Mouse (Mus musculus): ENCODE results near the gene Zfp329. TPM values are rescaled to one million over a fixed set of nuclear protein-coding genes. Genes with fewer than 3 reads are reported as not detected.

Gene Zfp329
- polyA plus RNA-seq, 1 experiment: 3.0 TPM

DNA sequence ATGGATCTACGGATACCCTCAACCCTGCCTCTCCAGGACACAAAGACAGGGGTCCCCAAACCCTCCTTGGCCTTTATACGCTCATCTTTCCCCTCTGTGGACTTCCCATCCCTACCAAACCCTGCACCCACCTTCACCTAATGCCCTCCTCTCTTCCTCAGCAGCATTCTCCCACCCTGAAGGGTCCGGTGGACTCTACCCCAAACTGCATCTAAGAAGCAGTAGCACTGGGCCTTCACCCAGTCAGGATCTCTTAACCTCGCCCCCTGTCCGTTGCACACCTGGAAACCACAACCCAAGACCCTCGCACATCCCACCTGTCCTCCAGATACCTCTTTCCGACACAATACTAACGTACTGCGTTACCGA lies 38.9 kb downstream of the Zfp329 start:
- Histone ChIP-seq H3K4me1 (ENCODE audit: control insufficient read depth, insufficient read depth, low read length) (peaks cover 10% of the 10 kb centered on the region), H3K27me3 (ENCODE audit: control insufficient read depth, insufficient read depth, low read length) (no peaks in the 10 kb centered on the region), H3K27ac (ENCODE audit: control insufficient read depth, insufficient read depth, low read depth, low read length) (no peak overlapping the region; the same call in 1 of the 2 replicates), H3K36me3 (ENCODE audit: control insufficient read depth, insufficient read depth, low read length) (no peaks in the 10 kb centered on the region), H3K4me3 (ENCODE audit: control insufficient read depth, low read depth, low read length) (peak overlapping the region; percentile 89)
- TF ChIP-seq CTCF (IDR thresholded peaks at IDR 0.05; ENCODE audit: control insufficient read depth, insufficient read depth, insufficient replicate concordance, low read depth, low read length) (no peak), POLR2A (IDR thresholded peaks at IDR 0.05; ENCODE audit: control insufficient read depth, low read depth, low read length) (no peak)

DNA sequence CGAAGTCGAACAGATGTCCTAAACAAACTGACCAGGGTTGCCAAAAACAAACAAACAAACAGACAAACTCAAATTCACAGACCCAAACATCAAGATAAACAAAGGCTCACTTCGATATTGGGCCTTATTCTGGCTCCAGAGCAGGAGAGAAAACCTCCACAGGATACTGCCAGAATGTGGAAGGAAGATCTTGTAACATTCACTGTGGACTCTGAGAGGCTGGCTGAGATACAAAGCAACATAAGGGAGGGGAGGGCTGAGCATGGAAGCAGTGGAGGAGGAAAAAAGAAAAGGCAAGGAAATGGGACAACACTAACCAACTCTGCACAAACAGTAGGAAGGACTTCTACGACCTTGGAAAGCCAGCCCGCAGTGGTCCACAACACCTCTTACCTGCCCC lies 39.5 kb downstream of the Zfp329 start:
- TF ChIP-seq POLR2A (IDR thresholded peaks at IDR 0.05; ENCODE audit: control insufficient read depth, low read depth, low read length) (no peak), CTCF (IDR thresholded peaks at IDR 0.05; ENCODE audit: control insufficient read depth, insufficient read depth, insufficient replicate concordance, low read depth, low read length) (no peak)
- Histone ChIP-seq H3K4me3 (ENCODE audit: control insufficient read depth, low read depth, low read length) (peak overlapping the region; percentile 89), H3K36me3 (ENCODE audit: control insufficient read depth, insufficient read depth, low read length) (peaks cover 1% of the 10 kb centered on the region; the same call in 1 of the 2 replicates), H3K27me3 (ENCODE audit: control insufficient read depth, insufficient read depth, low read length) (no peaks in the 10 kb centered on the region), H3K27ac (ENCODE audit: control insufficient read depth, insufficient read depth, low read depth, low read length) (no peak overlapping the region), H3K4me1 (ENCODE audit: control insufficient read depth, insufficient read depth, low read length) (peaks cover 10% of the 10 kb centered on the region)

DNA sequence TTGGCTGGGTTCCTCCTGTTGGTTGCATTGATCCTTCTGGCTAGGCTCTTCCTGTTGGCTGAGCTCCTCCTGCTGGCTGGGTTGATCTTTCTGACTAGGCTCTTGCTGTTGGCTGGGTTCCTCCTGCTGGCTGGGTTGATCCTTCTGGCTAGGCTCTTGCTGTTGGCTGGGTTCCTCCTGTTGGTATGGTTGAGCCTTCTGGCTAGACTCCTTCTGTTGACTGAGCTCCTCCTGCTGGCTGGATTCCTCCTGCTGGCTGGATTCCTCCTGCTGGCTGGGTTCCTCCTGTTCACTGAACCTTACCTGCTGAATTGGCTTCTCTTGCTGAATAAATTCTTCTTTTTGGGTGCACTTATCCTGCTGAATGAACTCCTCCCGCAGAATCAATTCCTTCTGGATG lies 44.1 kb downstream of the Zfp329 start:
- Histone ChIP-seq H3K36me3 (ENCODE audit: control insufficient read depth, insufficient read depth, low read length) (peaks cover 3% of the 10 kb centered on the region; the same call in 1 of the 2 replicates), H3K27ac (ENCODE audit: control insufficient read depth, insufficient read depth, low read depth, low read length) (no peak overlapping the region), H3K4me1 (ENCODE audit: control insufficient read depth, insufficient read depth, low read length) (peaks cover 3% of the 10 kb centered on the region), H3K27me3 (ENCODE audit: control insufficient read depth, insufficient read depth, low read length) (no peaks in the 10 kb centered on the region), H3K4me3 (ENCODE audit: control insufficient read depth, low read depth, low read length) (no peak overlapping the region)
- no peak for TF ChIP-seq CTCF (IDR thresholded peaks at IDR 0.05; ENCODE audit: control insufficient read depth, insufficient read depth, insufficient replicate concordance, low read depth, low read length)
- TF ChIP-seq POLR2A (IDR thresholded peaks at IDR 0.05; ENCODE audit: control insufficient read depth, low read depth, low read length): no peak

DNA sequence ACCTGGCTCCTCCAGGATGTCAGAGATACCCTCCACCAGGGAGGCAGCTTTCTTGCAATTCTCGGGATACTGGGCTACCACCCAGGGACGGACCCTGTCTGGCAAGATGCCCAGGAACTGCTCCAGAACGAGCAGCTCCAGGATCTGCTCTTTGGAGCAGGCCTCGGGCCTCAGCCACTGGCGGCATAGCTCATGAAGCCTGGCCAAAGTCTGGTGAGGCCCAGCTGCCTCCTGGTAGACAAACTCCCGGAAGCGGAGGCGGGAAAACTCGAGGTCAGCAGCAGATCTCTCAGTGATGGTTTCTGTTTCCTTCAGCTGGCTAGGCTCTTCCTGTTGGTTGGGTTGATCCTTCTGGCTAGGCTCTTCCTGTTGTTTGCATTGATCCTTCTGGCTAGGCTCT lies 44.5 kb downstream of the Zfp329 start:
- Histone ChIP-seq H3K36me3 (ENCODE audit: control insufficient read depth, insufficient read depth, low read length) (peaks cover 3% of the 10 kb centered on the region; the same call in 1 of the 2 replicates), H3K27ac (ENCODE audit: control insufficient read depth, insufficient read depth, low read depth, low read length) (no peak overlapping the region), H3K27me3 (ENCODE audit: control insufficient read depth, insufficient read depth, low read length) (no peaks in the 10 kb centered on the region)

More for the DNA sequence above, 44.5 kb downstream of the Zfp329 start:
- peaks cover 2% of the 10 kb centered on the region; the same call in 1 of the 2 replicates for H3K4me1 ChIP-seq (ENCODE audit: control insufficient read depth, insufficient read depth, low read length)
- TF ChIP-seq POLR2A (IDR thresholded peaks at IDR 0.05; ENCODE audit: control insufficient read depth, low read depth, low read length) (no peak), CTCF (IDR thresholded peaks at IDR 0.05; ENCODE audit: control insufficient read depth, insufficient read depth, insufficient replicate concordance, low read depth, low read length) (no peak)
- no peak overlapping the region for H3K4me3 ChIP-seq (ENCODE audit: control insufficient read depth, low read depth, low read length)

Other genes starting within 250 kb of the Zfp329 start
- 0.01 TPM in 2 replicates for gene Vmn2r53, start 210.1 kb downstream of the Zfp329 start, polyA plus RNA-seq (2012; rRNA removed)
- gene Vmn2r54, start 178.5 kb downstream of the Zfp329 start, polyA plus RNA-seq (2012; rRNA removed): 0.02 TPM in 1 of 2 replicates, not detected in the other
- 0.04 TPM in 1 of 2 replicates, not detected in the other for gene Vmn2r55, start 133.9 kb downstream of the Zfp329 start, polyA plus RNA-seq (2012; rRNA removed)
- not detected in 2 replicates for gene Vmn2r56, start 83.9 kb downstream of the Zfp329 start, polyA plus RNA-seq (2012; rRNA removed)
- 7.6 and 9.0 TPM in 2 replicates for gene Zscan18, start 15.2 kb downstream of the Zfp329 start, polyA plus RNA-seq (2012; rRNA removed)
- gene Zfp110, start 15.9 kb upstream of the Zfp329 start, polyA plus RNA-seq (2012; rRNA removed): 33.3 and 34.2 TPM in 2 replicates
- gene Zfp128, start 62.3 kb upstream of the Zfp329 start, polyA plus RNA-seq (2012; rRNA removed): 3.4 and 3.5 TPM in 2 replicates
- 19.0 and 20.7 TPM in 2 replicates for gene Zscan22, start 79.0 kb upstream of the Zfp329 start, polyA plus RNA-seq (2012; rRNA removed)
- 512 and 591 TPM in 2 replicates for gene Rps5, start 103.4 kb upstream of the Zfp329 start, polyA plus RNA-seq (2012; rRNA removed)
- 0.12 and 0.13 TPM in 2 replicates for gene Rnf225, start 108.6 kb upstream of the Zfp329 start, polyA plus RNA-seq (2012; rRNA removed)
- gene Zfp324, start 147.0 kb upstream of the Zfp329 start, polyA plus RNA-seq (2012; rRNA removed): 0.60 and 0.75 TPM in 2 replicates
- 8.4 and 8.7 TPM in 2 replicates for gene Zfp446, start 159.0 kb upstream of the Zfp329 start, polyA plus RNA-seq (2012; rRNA removed)
- gene Slc27a5, start 179.3 kb upstream of the Zfp329 start, polyA plus RNA-seq (2012; rRNA removed): 0.06 and 0.14 TPM in 2 replicates
- gene Trim28, start 180.3 kb upstream of the Zfp329 start, polyA plus RNA-seq (2012; rRNA removed): 507 and 516 TPM in 2 replicates
- gene Zbtb45, start 191.2 kb upstream of the Zfp329 start, polyA plus RNA-seq (2012; rRNA removed): 4.3 and 5.6 TPM in 2 replicates
- 107 and 115 TPM in 2 replicates for gene Chmp2a, start 215.9 kb upstream of the Zfp329 start, polyA plus RNA-seq (2012; rRNA removed)
- gene Ube2m, start 219.4 kb upstream of the Zfp329 start, polyA plus RNA-seq (2012; rRNA removed): 377 and 399 TPM in 2 replicates
- gene Mzf1, start 235.9 kb upstream of the Zfp329 start, polyA plus RNA-seq (2012; rRNA removed): 7.5 and 8.2 TPM in 2 replicates